Mouse (Mus musculus) cortical plate, adult 2 months (tissue): ENCODE measurements around the gene Gtf2i.

Experiments used
- CTCF ChIP-seq: fragments of 200-500 bp; IDR thresholded peaks from 2 replicates; pipeline ENCODE4 v1.5.1; 2011; ENCODE audit warnings: mild to moderate bottlenecking, control low read depth, low read length; ENCODE audit not compliant: insufficient read depth; ENCODE audit errors: extremely low read depth
- POLR2A ChIP-seq: fragments of 200-500 bp; IDR thresholded peaks from 2 replicates; pipeline ENCODE4 v1.6.1; 2011; ENCODE audit warnings: mild to moderate bottlenecking, low read length, control low read depth; ENCODE audit not compliant: insufficient read depth; ENCODE audit errors: extremely low read depth

GRCm38 (mm10) chr5:134237936-134238760, 76.4 kb downstream of the Gtf2i start:
- TF ChIP-seq CTCF, result no peak
- no peak for TF ChIP-seq POLR2A
